Mouse (Mus musculus): ENCODE measurements around the gene Maneal.

Maneal gene

DNA sequence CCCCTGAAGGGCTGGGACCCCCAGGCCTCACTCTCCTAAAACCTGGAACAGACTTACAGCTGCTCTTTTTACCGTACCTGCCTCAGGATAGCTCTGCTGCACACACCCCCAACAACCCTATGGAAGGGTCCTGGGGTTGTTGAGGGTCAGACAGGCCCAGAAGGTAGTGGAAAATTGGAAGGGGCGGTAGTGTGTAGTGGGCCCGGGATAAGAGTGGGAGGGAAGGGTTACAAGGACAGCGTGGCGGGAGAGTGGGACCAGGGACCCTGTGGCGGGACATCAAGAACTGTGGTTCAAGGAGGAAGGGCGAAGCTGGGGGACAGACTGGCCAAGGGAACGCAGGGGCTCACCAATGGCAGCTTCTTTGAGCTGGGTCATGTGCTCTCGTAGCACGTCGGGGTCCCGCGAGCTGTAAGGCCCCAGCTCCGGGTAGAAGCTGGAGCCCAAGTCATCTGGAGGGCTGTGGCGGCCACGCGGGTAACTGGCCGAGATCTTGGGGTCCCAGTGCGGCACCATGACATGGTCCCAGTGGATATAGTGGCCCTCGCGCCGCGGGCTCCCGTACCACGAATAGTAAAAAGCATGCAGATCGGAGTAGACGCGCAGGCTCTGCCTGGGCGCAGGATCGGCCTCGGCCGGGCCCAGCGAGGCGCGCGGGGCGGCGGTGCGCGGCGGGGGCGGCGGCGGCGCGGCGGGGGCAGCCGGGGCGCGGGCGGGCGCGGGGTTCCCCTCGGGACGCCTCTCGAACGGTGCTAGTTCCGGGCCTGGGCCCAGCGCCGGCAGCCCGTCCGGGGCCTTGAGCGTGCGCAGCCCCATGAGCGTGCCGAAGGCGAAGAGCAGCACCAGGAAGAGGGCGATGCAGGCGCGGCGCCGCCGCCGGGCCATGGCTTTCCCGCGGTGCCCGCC is at the start of gene Maneal:
Gene Maneal (minus strand): TSS at position 889 of the 906 bp plus-strand sequence.
- peak; percentile 49 for DNase-seq (ENCODE audit: low read depth, low spot score)

DNA sequence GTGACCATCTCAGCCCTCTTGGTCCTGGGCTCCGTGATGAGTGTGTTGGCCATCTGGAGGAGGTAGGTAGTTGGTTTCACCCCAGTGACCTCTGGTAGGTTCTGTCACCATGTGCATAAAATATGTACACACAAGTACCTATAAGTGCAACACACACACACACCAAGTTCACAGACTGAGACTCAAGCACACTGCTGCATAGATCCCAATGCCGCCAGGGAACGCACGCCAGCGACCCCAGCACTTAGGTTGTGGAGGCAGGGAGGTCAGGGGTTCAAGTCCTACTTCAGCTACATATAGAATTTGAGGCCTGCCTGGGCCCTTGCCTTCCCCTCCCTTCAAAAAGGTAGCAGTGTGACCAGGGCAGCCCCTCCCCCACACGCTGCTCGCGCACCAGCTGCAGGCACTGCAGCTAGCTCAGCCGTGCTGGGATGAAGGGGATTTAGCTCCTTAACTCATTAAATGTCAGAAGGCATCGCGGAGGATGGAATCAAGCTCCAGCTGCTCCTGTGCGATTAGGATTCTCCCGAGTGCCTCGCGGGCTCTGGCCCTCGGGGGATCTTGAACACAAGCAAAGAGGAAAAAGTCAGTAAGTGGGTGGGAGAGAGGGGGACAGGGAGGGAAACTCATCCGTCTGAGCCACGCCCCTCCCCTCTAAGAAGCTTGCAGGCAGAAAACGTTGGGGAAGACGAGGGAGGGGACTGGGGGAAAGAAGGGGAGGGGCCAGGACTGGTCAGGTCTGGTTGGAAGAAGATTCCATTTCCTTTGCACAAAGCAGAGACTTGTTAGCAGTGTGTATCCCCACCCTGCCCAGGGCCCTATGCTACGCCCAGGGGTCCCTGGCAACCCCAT is 44.2 kb upstream of the Maneal start:
- no peak for DNase-seq (ENCODE audit: low read depth, low spot score)

DNA sequence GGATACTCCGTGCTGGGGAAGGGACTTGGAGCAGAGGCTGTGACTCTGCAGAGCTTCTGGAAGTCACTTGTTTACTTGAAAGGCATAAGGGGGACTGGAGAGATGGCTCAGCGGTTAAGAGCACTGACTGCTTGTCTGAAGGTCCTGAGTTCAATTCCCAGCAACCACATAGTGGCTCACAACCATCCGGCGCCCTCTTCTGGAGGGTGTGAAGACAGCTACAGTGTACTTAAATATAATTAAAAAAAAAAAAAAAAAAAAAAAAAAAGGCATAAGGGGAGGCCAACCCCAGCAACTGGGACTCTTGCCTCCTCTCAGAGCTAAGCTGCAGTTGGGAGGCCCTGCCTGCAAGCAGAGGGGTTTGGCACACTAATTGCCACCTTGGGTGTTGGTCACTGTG is 43.4 kb upstream of the Maneal start:
- DNase-seq (ENCODE audit: low read depth, low spot score) = peak; percentile 48

DNA sequence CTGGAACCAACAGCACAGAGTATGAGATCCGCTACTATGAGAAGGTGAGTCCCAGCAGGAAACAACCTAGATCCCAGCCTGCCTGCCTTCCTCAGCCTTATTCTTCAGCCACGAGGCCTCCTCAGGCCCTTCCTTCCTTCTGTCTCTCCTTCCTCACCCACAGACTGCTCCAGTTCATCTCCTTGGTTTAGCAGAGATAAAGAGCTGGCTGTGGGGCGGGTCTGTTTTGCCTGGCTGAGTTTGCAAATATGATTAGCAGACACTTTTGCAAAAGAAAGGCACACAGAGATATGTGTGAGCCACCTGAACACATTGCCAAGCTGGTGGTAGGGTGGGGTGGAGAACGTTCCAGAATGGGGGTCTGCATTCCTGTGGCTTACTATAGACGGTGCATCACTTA is 37.9 kb upstream of the Maneal start:
- no peak for DNase-seq (ENCODE audit: low read depth, low spot score)

DNA sequence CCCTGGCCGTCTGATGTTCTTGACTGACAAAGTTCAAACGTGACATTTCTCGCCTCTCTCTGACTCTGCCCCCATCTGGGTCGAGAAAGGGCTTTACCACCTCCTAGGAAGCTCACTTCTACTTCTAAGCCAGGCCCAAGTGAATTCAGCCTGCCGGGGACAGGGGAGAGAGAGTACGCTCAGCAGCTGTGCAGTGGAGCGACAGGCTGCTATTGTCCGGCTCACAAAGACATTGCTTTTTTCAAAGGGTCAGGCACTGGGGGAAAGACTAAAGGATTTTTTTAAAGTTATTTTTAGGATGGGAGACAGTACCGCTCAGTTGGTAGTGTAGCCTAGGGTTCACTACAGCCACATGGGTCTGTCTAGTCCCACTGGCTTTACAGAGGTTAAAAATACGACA is 36.5 kb upstream of the Maneal start:
- DNase-seq (ENCODE audit: low read depth, low spot score) = no peak

DNA sequence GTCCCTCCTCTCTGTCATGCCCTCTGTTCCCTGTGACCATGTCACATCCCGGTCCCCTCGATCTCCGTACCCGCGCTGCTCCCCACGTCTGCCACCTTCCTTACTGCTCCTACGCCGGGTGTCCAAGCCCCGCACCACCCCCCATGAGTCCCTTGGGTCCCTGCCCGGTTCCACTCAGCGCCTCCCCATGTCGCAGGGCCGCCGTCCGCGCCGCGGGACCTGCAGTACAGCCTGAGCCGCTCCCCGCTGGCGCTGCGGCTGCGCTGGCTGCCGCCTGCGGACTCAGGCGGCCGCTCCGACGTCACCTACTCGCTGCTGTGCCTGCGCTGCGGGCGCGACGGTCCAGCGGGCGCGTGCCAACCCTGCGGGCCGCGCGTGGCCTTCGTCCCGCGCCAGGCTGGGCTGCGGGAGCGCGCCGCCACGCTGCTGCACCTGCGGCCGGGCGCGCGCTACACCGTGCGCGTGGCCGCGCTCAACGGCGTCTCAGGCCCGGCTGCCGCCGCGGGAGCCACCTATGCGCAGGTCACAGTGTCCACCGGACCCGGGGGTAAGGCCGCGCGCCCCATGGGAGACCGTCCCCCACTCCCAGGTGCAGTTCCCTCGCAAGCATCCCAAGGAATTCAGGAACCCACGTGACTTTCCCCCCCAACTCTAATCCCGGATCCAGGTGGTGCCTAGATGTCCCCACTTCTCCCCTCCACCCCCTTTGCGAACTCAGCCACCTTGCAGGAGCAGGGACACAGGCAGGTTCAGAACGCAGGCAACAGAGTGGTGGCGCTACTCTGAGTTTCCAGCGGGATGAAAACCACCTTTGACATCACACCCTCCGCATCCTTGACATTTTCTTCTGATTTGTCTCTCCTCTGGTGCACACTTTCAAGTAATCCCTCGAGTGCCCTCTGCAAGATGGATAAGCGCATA is 32.8 kb upstream of the Maneal start:
- no peak for DNase-seq (ENCODE audit: low read depth, low spot score)

DNA sequence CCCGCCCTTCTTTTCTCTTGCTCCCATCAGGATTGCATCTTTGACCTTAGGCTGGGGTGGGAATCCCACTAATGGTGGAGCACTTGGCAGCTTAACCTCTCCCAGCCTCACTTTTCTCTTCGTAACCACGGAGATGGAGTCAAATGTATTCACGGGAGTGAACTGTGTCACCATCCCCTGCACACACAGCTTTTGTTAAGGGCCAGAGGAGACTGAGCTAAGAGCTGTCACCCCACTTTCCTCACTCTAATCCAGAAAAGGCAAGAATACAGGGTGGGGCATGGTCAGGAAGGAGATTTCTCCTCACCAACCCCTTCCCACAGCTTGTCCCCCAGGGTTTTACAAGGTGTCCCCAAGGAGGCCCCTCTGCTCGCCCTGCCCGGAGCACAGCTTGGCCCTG is 31.8 kb upstream of the Maneal start:
- no peak for DNase-seq (ENCODE audit: low read depth, low spot score)

DNA sequence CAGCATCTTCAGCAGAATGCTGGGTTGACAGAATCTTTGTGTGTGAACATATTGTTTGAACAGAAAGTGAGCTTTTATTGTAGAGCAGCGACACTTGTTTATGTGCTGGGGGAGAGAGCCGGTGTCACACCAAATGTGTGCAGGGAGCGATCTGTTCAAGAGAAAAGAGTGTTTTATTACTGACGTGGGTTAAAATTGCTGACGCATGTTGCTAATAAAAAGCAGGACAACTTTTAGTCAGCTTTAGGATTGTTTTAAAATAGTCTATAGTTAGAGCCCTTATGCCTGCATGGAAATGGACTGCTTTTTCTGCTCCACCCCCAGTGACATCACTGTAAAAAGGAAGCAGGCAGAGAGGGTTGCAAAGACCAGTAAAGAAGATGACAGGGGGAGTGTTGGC is 28.9 kb upstream of the Maneal start:
- DNase-seq (ENCODE audit: low read depth, low spot score) = no peak

DNA sequence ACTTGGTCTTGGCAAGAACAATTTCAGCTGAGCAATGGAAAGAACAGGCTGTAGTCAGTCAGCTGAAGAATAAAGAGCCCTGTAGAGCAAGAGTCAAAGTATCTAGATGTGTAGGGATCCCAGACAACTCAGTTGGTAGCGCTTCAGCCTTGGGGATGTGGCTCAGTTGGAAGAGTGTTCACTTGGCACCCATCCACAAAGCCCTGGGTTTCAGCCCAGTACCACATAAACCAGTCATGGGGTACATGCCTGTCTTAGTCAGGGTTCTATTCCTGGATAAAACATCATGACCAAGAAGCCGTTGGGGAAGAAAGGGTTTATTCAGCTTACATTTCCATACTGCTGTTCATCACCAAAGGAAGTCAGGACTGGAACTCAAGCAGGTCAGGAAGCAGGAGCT is 28.0 kb upstream of the Maneal start:
- no peak for DNase-seq (ENCODE audit: low read depth, low spot score)

DNA sequence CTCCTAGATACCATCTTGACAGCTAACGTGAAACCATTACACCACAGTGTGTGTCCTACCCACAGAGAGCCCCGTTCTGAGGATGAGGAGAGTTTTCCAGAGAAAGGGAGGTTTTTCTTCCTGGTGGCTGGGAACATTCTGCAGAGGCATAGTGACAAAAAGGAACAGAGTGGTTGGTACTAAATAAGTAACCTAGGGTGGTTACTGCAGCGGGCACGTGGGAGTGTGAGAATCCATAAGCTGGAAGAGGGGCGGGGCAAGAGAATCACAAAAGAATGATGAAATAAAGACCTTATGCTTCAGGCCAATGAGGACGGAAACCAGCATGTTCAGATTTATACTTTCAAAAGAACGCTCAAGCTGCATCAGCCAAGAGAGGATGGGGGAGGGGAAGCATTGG is 26.7 kb upstream of the Maneal start:
- no peak for DNase-seq (ENCODE audit: low read depth, low spot score)

DNA sequence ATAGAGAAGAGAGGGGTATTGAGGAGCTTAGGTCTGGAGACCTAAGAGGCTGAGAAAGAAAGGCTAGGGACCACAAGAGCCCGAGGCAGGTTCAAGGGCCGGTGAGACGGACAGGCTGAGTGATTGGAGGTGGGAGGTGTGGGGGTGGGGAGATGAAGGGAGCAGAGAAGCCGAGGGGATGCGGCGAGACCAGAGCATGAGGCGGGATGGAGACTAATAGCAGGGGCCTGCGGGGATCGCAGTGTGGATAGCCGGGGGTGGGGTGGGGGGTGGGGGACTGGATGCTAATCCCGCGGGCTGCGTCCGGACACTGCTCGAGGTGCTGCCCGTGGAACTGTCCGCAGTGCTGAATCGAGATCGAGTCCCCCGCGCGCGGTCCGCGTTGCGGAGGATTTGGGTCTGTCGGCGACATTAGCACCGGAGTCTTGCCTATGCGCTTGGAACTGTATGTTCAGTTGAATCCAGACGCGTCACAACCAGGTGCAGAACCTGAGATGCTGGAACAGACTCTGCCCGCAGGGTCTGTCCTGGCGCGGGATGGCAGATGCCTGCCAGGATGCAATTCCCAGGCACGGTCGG is 20.3 kb upstream of the Maneal start:
- DNase-seq (ENCODE audit: low read depth, low spot score) = no peak

DNA sequence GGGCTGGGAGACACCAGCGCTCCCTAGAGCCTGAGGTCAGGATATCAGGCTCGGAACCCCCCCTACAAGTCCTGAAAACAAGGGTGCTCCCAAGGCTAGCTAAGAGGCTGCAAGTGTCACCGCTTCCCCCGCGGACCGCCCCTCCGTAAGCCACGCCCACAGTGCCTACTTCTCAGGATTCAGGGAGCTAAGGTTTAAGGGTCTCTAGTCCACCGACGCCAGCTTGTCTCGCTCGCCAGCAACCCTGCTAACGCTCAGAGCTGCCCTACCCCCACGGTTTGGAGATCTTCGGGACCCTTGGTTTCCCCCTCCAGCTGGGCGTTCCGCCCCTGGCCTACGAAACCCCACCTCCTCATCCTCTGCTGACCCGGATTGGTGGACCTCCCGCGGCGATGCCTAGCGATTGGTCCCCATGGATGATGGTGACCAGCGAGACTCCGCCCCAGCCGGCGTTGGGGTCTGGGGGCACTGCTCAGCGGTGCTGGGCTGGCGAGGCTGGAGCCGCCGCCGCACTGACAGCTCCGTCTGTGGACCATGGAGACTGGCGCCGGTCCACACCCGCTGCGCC is 19.5 kb upstream of the Maneal start:
- no peak for DNase-seq (ENCODE audit: low read depth, low spot score)

DNA sequence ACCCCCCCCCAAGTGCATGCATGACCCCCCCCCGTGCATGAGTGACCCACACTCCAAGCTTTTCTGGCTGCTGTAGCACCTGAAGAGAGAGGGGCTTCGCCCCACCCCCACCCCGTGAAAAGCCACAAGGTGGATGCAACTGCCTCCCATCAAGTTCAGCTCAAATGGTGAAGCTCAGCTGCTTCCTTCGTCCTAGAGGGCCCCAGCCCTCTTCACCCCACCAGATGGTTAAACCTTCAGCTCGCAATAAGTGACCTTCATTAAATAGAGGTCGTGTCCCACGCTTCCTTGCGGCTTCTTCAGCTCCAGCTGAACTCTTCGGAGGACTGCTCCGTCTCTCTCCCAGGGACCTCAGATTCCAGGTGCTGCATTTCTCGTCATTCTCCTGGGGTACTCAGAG is 18.6 kb upstream of the Maneal start, which contains the start of gene Epha10:
Gene Epha10 (plus strand): TSS at position 301 of the 400 bp plus-strand sequence.
- no peak for DNase-seq (ENCODE audit: low read depth, low spot score)

DNA sequence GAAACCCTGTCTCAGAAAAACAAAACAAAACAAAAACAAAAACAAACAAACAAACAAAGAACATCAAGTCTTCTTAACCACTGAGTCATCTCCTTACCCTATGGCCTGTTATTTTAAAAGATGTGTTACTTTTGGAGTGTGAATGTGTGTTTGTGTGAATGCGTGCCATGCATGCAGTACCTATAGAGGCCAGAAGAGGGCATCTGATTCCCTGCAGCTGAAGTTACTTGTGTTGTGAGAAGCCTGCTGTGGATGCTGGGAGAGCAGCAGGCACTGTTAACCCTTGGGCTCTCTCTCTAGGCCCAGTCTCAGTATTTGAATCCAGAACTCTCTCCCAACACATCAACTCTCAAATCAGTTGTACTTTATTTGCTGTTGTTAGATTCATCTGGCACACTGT is 10.7 kb upstream of the Maneal start:
- DNase-seq (ENCODE audit: low read depth, low spot score) = no peak

DNA sequence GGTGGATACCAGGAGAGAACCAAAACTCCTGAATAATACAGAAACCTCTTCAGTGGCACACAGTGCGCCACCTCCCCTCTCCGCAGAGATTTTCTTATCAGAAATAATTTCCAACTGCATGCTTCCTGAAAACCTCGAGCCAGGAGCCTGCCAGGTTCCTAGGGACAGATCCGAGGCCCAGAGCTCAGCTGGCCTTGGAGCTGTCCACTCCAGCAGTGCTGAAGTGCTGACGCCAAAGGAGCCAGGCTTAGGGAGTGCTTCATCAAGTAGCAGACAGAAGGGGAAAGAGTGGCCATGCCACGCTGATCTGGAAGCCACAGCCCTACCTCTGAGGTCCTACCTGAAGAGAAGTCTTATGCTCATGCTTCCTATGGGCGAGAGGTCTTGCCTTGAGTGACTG is 1.5 kb downstream of the Maneal start:
- DNase-seq (ENCODE audit: low read depth, low spot score) = peak; percentile 55

DNA sequence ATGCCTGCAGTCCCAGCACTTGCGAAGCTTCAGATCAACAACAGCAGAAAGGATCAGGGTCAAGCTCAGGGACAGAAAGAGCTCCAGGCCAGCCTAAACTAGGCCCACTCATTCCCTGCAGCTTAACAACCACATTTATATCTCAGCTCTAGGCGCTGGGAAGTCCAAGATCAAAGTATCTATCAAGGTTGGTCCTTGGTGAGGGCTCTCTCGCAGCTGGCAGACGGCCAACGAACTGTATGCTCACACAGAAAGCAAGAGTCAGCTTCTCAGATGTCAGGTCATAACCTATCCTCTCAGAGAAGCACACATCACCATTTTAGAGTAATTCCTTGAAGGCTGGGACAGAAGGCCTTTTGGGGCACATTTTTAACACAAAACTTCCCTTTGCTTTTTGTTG is 3.6 kb downstream of the Maneal start:
- no peak for DNase-seq (ENCODE audit: low read depth, low spot score)

DNA sequence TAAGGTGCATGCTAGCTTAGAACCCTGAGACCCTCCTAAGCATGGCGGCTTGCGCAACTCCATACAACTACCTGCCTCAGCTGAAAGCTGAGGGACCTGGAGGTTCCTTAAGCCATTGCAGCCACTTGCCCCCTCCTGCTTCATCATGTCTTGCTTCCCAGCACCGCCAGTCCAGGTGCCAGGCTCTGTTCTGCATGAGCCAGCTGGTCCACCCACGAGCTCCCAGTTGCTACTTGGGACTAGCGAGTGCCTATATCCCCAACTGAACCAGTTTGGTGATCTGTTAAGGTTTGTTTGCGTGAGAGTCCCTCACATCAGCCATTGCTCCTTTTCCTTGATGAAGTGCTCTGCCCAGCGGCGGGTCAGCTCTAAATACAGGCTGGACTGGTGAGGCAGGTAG is 5.7 kb downstream of the Maneal start:
- DNase-seq (ENCODE audit: low read depth, low spot score) = no peak

DNA sequence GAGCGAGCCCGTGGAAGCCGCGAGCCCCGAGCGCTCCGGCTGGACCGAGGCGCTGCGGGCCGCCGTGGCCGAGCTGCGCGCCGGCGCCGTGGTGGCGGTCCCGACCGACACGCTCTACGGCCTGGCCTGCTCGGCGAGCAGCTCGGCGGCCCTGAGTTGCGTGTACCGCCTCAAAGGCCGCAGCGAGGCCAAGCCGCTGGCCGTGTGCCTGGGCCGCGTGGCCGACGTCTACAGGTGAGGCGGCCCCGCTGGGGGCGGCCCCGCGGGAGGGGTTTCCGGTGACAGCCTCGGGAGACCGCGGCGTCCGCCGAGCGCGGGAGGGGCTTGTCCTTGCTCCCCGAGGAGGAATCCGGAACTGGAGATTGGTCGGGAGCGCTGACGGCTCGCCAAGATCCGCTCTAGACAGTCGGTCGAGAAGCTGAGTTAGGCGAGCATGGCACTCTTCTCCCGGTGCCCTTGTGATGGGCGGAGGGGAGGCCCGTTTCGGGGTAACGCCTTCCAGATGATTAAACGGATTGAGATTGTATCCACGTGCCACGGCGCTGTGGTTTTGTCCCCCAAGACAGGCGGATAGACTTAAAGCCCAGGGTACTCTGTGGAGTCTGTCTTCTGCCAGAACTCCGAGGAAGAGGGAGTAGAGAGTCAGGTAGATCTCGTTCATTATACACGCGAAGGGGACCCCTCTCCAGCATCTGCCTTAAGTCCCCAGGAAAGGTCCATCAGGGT is 10.9 kb downstream of the Maneal start, which contains the start of gene 1110065P20Rik:
Gene 1110065P20Rik (minus strand): TSS at position 264 of the 726 bp plus-strand sequence.
- DNase-seq (ENCODE audit: low read depth, low spot score) = peak; percentile 82

DNA sequence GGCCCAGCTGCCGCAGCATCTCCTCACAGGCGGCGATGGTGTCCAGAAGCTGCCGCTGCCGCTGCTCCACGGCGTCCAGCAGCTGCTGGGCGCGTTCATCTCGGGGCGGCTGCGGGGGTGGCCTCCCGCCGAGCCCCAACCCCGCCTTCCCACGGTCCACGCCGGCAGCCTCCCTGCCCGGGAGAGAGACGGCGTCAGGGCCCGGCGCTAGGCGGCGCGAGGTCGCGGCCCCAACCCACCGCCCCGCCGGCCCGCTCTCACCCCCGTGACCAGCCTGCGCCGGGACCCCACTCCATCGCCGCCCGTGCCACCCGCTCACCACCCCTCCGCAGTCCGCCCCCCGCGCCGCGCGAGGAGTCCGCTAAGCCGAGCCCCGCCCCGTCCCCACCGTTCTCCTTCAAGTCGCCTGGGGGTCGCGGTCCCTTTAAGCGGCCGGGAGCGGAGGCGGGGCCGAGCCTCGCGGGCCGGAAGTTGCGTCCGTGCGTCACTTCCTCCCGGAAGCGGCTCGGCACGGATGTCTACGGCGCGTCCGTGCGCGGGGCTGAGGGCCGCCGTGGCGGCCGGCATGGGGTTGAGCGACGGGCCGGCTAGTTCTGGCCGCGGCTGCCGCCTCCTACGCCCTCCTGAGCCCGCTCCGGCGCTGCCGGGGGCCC is 11.6 kb downstream of the Maneal start, which contains the start of gene Yrdc:
Gene Yrdc (plus strand): TSS at position 419 of the 653 bp plus-strand sequence.
- DNase-seq (ENCODE audit: low read depth, low spot score) = peak; percentile 96
